8 mouse cellular contexts compared by ENCODE assay signal in the genomic region with DNA sequence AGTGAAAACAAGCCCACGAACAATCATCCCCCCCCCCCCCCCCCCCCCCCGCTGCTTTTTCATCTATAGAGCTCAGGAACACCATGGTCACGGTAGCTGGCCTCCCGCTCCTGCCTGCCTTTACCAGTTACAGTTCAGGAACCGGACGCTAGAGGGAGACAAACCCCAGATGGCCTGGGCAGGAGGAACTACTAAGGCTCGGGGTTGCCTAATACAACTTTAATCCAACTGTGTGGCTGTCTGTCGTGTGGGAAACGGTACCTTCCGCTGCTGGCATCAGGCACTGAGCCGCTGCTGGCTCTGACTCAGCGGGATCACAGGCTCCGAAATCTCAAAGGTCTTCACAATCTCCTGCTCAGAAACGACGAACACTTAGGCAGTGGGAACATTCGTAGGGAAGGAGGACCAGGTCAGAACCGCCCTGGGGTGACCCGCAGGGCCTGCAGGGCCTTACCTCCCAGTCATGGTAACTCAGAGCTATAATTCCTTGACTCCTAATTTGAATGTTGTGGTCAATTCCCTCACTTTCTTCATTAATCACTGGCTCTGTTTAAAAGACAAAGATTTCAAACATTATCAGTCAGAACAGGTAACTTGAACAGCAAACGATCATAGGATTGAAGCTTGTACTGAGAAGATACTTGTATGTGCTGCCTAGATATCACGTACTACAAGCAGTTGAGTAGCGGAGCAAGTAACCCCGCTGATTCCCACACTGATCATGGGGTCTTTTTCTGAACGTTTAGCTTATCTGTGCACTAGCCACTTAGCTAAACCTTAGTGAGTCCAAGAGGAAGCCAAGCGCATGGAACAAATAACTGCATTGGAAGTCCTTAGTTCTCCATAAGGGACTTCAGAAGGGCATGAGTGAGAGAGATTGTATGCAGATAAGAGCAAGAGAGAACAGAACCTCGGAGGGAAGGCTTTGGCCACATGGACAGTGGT. TPM values are rescaled to one million over a fixed set of nuclear protein-coding genes. Genes with fewer than 3 reads are reported as not detected.
DNase-seq lines count a peak whose midpoint lies in the region; ATAC-seq and TF ChIP-seq lines count a peak whose summit lies in the region.

No protein-coding gene starts in this region.

- H3K79me3 ChIP-seq in C2C12 (ENCODE audit: low read depth), result no peaks in the 10 kb centered on the region

- peak; percentile 93 for DNase-seq in brain, adult 2 months (ENCODE audit: low read depth, low spot score)
- DNase-seq in fibroblast of lung, adult 2 months (ENCODE audit: low read depth), result peak; percentile 88
- peak; percentile 92 for DNase-seq in kidney, postnatal 0 days (ENCODE audit: low spot score)
- peak; percentile 85 for DNase-seq in liver, embryonic 11.5 days (ENCODE audit: low spot score)
- peak; percentile 87 for DNase-seq in naive thymus-derived CD4-positive, alpha-beta T cell, adult 2 months (ENCODE audit: low read depth)
- peak; percentile 92 for DNase-seq in splenic B cell, adult 2 months (ENCODE audit: low read depth, low spot score)

- H3K36me3 ChIP-seq in C2C12 (ENCODE audit: control insufficient read depth, insufficient read depth), result peaks cover 53% of the 10 kb centered on the region
- H3K36me3 ChIP-seq in heart, embryonic 13.5 days, result peaks cover 93% of the 10 kb centered on the region
- peaks cover 46% of the 10 kb centered on the region for H3K36me3 ChIP-seq in kidney, postnatal 0 days (ENCODE audit: insufficient read depth, low read length)
- peaks cover 35% of the 10 kb centered on the region for H3K36me3 ChIP-seq in liver, embryonic 11.5 days (ENCODE audit: control insufficient read depth, insufficient read depth, low read length)
- peaks cover 16% of the 10 kb centered on the region for H3K36me3 ChIP-seq in splenic B cell, adult 2 months (ENCODE audit: control insufficient read depth, insufficient read depth, low read length, poor library complexity, severe bottlenecking)

- no peaks in the 10 kb centered on the region for H3K9me3 ChIP-seq in heart, embryonic 13.5 days
- H3K9me3 ChIP-seq in kidney, postnatal 0 days (replicated peaks; ENCODE audit: low read length), result no peaks in the 10 kb centered on the region
- no peaks in the 10 kb centered on the region for H3K9me3 ChIP-seq in liver, embryonic 11.5 days (ENCODE audit: control insufficient read depth, low read length)

- H3K4me3 ChIP-seq in C2C12 (ENCODE audit: insufficient read depth, poor library complexity, severe bottlenecking), result no peak overlapping the region
- H3K4me3 ChIP-seq in heart, embryonic 13.5 days, result no peak overlapping the region
- no peak overlapping the region for H3K4me3 ChIP-seq in kidney, postnatal 0 days (replicated peaks; ENCODE audit: low read depth, low read length)
- H3K4me3 ChIP-seq in liver, embryonic 11.5 days (ENCODE audit: low read depth, low read length), result no peak overlapping the region

- peak; percentile 60 for TF ChIP-seq CTCF in C2C12 (IDR thresholded peaks at IDR 0.05; ENCODE audit: control insufficient read depth, insufficient read depth, insufficient read length)
- TF ChIP-seq CTCF in kidney, postnatal 0 days (IDR thresholded peaks at IDR 0.05; ENCODE audit: low read depth), result peak; percentile 92

- no peak overlapping the region for H3K4me2 ChIP-seq in heart, embryonic 13.5 days
- H3K4me2 ChIP-seq in kidney, postnatal 0 days (ENCODE audit: low read length), result no peak overlapping the region
- no peak overlapping the region for H3K4me2 ChIP-seq in liver, embryonic 11.5 days

- H3ac ChIP-seq in C2C12 (ENCODE audit: control insufficient read depth, insufficient read length, low read depth), result no peak overlapping the region

- peak overlapping the region; percentile 52; the same call in 1 of the 2 replicates for H3K9ac ChIP-seq in heart, embryonic 13.5 days
- H3K9ac ChIP-seq in kidney, postnatal 0 days (ENCODE audit: low read depth, low read length), result no peak overlapping the region
- H3K9ac ChIP-seq in liver, embryonic 11.5 days (ENCODE audit: low read depth, low read length), result no peak overlapping the region

- no peaks in the 10 kb centered on the region for H3K27me3 ChIP-seq in C2C12 (ENCODE audit: control insufficient read depth, insufficient read depth, insufficient read length)
- no peaks in the 10 kb centered on the region for H3K27me3 ChIP-seq in heart, embryonic 13.5 days (replicated peaks)
- no peaks in the 10 kb centered on the region for H3K27me3 ChIP-seq in kidney, postnatal 0 days (ENCODE audit: insufficient read depth, low read length)
- no peaks in the 10 kb centered on the region for H3K27me3 ChIP-seq in liver, embryonic 11.5 days (replicated peaks; ENCODE audit: control insufficient read depth, insufficient read depth, low read length)
- H3K27me3 ChIP-seq in splenic B cell, adult 2 months (ENCODE audit: control insufficient read depth, insufficient read depth, low read length, poor library complexity, severe bottlenecking), result no peaks in the 10 kb centered on the region

- H3K27ac ChIP-seq in heart, embryonic 13.5 days (replicated peaks), result 0 out of 2 replicates have a peak overlapping the region, but pooled peaks have one; percentile 24
- H3K27ac ChIP-seq in kidney, postnatal 0 days, result no peak overlapping the region
- H3K27ac ChIP-seq in liver, embryonic 11.5 days (ENCODE audit: low read depth, low read length), result no peak overlapping the region

- H3K4me1 ChIP-seq in heart, embryonic 13.5 days, result peaks cover 10% of the 10 kb centered on the region; the same call in 1 of the 2 replicates
- H3K4me1 ChIP-seq in kidney, postnatal 0 days (replicated peaks; ENCODE audit: insufficient read depth, low read length), result no peaks in the 10 kb centered on the region
- no peaks in the 10 kb centered on the region for H3K4me1 ChIP-seq in liver, embryonic 11.5 days (replicated peaks; ENCODE audit: control insufficient read depth, insufficient read depth, low read length)

- H3K79me2 ChIP-seq in C2C12 (ENCODE audit: control insufficient read depth, insufficient read depth), result no peaks in the 10 kb centered on the region

- ATAC-seq in heart, embryonic 13.5 days (ENCODE audit: extremely low read depth, insufficient number of reproducible peaks, low FRiP score, low TSS enrichment), result peak; percentile 68; the same call in 1 of the 2 replicates
- ATAC-seq in kidney, postnatal 0 days (replicated peaks; ENCODE audit: low FRiP score, low read depth), result peak; percentile 85
- ATAC-seq in liver, embryonic 11.5 days (replicated peaks; ENCODE audit: low FRiP score), result peak; percentile 82

- 41% methylated on average over 24 of the region's 25 CpGs for WGBS in heart, embryonic 13.5 days
- WGBS in kidney, postnatal 0 days, result 46% methylated on average over 24 of the region's 25 CpGs
- 48% methylated on average over 24 of the region's 25 CpGs for WGBS in liver, embryonic 11.5 days

TF ChIP-seq in C2C12, 6 proteins besides CTCF, POLR2A, EP300 and RAD21:
- TF ChIP-seq CEBPB (IDR thresholded peaks at IDR 0.05; ENCODE audit: low read depth) (peak; percentile 58), MYOD1 (IDR thresholded peaks at IDR 0.05; ENCODE audit: control insufficient read depth, insufficient read length, low read depth) (no peak), FOSL1 (IDR thresholded peaks at IDR 0.05; ENCODE audit: insufficient read depth, low read length, poor library complexity, severe bottlenecking) (no peak), USF1 (IDR thresholded peaks at IDR 0.05; ENCODE audit: low read depth) (no peak)

RNA-seq across cellular contexts. Expression of a gene that starts 13.4 kb away (rescaled TPM):
- polyA plus RNA-seq in C2C12 (2012; fragmentation: generic; extraction: Trizol), result 16.0 TPM
- 49.6 and 59.6 TPM in 2 replicates for polyA plus RNA-seq in heart, embryonic 13.5 days (2015; fragmentation: Nextera tagmentation; extraction: Ambion mirVana)
- 73.7 and 75.7 TPM in 2 replicates for polyA plus RNA-seq in kidney, postnatal 0 days (2015; fragmentation: Nextera tagmentation; extraction: Ambion mirVana)
- 44.6 and 51.6 TPM in 2 replicates for polyA plus RNA-seq in liver, embryonic 11.5 days (2014; fragmentation: Nextera tagmentation; extraction: Ambion mirVana)

RNA-seq across cellular contexts. Expression of a gene that starts 39.3 kb away (rescaled TPM):
- polyA plus RNA-seq in C2C12 (2012; fragmentation: generic; extraction: Trizol), result 54.3 TPM
- 124 and 134 TPM in 2 replicates for polyA plus RNA-seq in heart, embryonic 13.5 days (2015; fragmentation: Nextera tagmentation; extraction: Ambion mirVana)
- polyA plus RNA-seq in kidney, postnatal 0 days (2015; fragmentation: Nextera tagmentation; extraction: Ambion mirVana), result 163 and 179 TPM in 2 replicates
- 175 and 190 TPM in 2 replicates for polyA plus RNA-seq in liver, embryonic 11.5 days (2014; fragmentation: Nextera tagmentation; extraction: Ambion mirVana)

RNA-seq across cellular contexts. Expression of a gene that starts 43.6 kb away (rescaled TPM):
- 44.8 TPM for polyA plus RNA-seq in C2C12 (2012; fragmentation: generic; extraction: Trizol)
- 40.6 and 42.5 TPM in 2 replicates for polyA plus RNA-seq in heart, embryonic 13.5 days (2015; fragmentation: Nextera tagmentation; extraction: Ambion mirVana)
- polyA plus RNA-seq in kidney, postnatal 0 days (2015; fragmentation: Nextera tagmentation; extraction: Ambion mirVana), result 27.5 and 29.5 TPM in 2 replicates
- polyA plus RNA-seq in liver, embryonic 11.5 days (2014; fragmentation: Nextera tagmentation; extraction: Ambion mirVana), result 16.4 and 17.3 TPM in 2 replicates
